Comparison of ENCODE assay signal across 8 mouse cellular contexts in genomic region chr2:26504772-26505480, GRCm38 (mm10). TPM values are rescaled to one million over a fixed set of nuclear protein-coding genes. Genes with fewer than 3 reads are reported as not detected.
DNase-seq lines count a peak whose midpoint lies in the region; ATAC-seq lines count a peak whose summit lies in the region.
"Had no signal": no experiment of that assay in that cellular context is flagged by ENCODE, and none has a peak within 500 bp of the region (broad histone marks: within the 10 kb centered on the region; RNA-seq: fewer than 3 reads in every experiment).

No protein-coding gene starts in this region.

- no peak for DNase-seq in kidney, adult 18-20 months
- no peak for DNase-seq in embryonic facial prominence, embryonic 10.5 days (ENCODE audit: low spot score)
- peak; percentile 11 to 13 for DNase-seq in heart, postnatal 36 days
- DNase-seq in retina, postnatal 1 day, result no peak
- no peak for DNase-seq in cerebellum, adult 11 months
- DNase-seq: layer of hippocampus, postnatal 36 days had no signal

- H3K9me3 ChIP-seq in kidney, embryonic 15.5 days (replicated peaks), result no peaks in the 10 kb centered on the region
- no peaks in the 10 kb centered on the region for H3K9me3 ChIP-seq in embryonic facial prominence, embryonic 10.5 days
- H3K9me3 ChIP-seq in midbrain, embryonic 16.5 days (replicated peaks; ENCODE audit: control insufficient read depth, low read length, poor library complexity, severe bottlenecking), result no peaks in the 10 kb centered on the region

- H3K36me3 ChIP-seq in kidney, embryonic 15.5 days, result no peaks in the 10 kb centered on the region; the same call in 1 of the 2 replicates
- H3K36me3 ChIP-seq in embryonic facial prominence, embryonic 10.5 days (replicated peaks), result peaks cover 6% of the 10 kb centered on the region
- H3K36me3 ChIP-seq in midbrain, embryonic 16.5 days (ENCODE audit: control insufficient read depth, insufficient read depth, low read length), result no peaks in the 10 kb centered on the region

- no peak overlapping the region for H3K9ac ChIP-seq in kidney, embryonic 15.5 days
- no peak overlapping the region for H3K9ac ChIP-seq in midbrain, embryonic 16.5 days (ENCODE audit: low read depth, low read length)

- H3K4me3 ChIP-seq in kidney, embryonic 15.5 days (replicated peaks), result no peak overlapping the region; the same call in 1 of the 2 replicates
- H3K4me3 ChIP-seq in embryonic facial prominence, embryonic 10.5 days, result peak overlapping the region; percentile 86; the same call in 1 of the 2 replicates
- no peak overlapping the region for H3K4me3 ChIP-seq in midbrain, embryonic 16.5 days (ENCODE audit: low read depth, low read length)

- intact Hi-C loops in heart, postnatal 36 days (cut with DNase I), result loop anchor here (2.0 to 5.0 kb wide), 2 partner anchors 40 to 58 kb away; partner anchors contain the start of gene Sec16a

- WGBS in kidney, embryonic 15.5 days, result 68% methylated on average over 9 of the region's 9 CpGs
- WGBS in embryonic facial prominence, embryonic 10.5 days, result 70% methylated on average over 9 of the region's 9 CpGs
- WGBS in midbrain, embryonic 16.5 days, result 64% methylated on average over 9 of the region's 9 CpGs

- ATAC-seq in kidney, embryonic 15.5 days (replicated peaks; ENCODE audit: low FRiP score), result no peak
- ATAC-seq in midbrain, embryonic 16.5 days, result no peak

- H3K27me3 ChIP-seq in kidney, embryonic 15.5 days, result no peaks in the 10 kb centered on the region
- peaks cover 63% of the 10 kb centered on the region for H3K27me3 ChIP-seq in embryonic facial prominence, embryonic 10.5 days (replicated peaks; ENCODE audit: low read depth, poor library complexity, severe bottlenecking)
- H3K27me3 ChIP-seq in midbrain, embryonic 16.5 days (ENCODE audit: control insufficient read depth, insufficient read depth, low read depth, low read length), result peaks cover 22% of the 10 kb centered on the region

- peak overlapping the region; percentile 80 for H3K4me2 ChIP-seq in kidney, embryonic 15.5 days
- H3K4me2 ChIP-seq in midbrain, embryonic 16.5 days (ENCODE audit: low read length), result peak overlapping the region; percentile 86; the same call in 1 of the 2 replicates

- peak overlapping the region; percentile 92 for H3K27ac ChIP-seq in kidney, embryonic 15.5 days
- H3K27ac ChIP-seq in embryonic facial prominence, embryonic 10.5 days (replicated peaks), result peak overlapping the region; percentile 90; the same call in 1 of the 2 replicates
- H3K27ac ChIP-seq in midbrain, embryonic 16.5 days (ENCODE audit: low read length), result peak overlapping the region; percentile 56; the same call in 1 of the 2 replicates

- peaks cover 80% of the 10 kb centered on the region for H3K4me1 ChIP-seq in kidney, embryonic 15.5 days
- H3K4me1 ChIP-seq in embryonic facial prominence, embryonic 10.5 days, result peaks cover 98% of the 10 kb centered on the region
- peaks cover 36% of the 10 kb centered on the region for H3K4me1 ChIP-seq in midbrain, embryonic 16.5 days (ENCODE audit: control insufficient read depth, insufficient read depth, low read length)

RNA-seq across cellular contexts. Expression of gene Notch1, which starts 11.5 kb away (rescaled TPM):
- 22.0 and 24.6 TPM in 2 replicates for polyA plus RNA-seq in kidney, embryonic 15.5 days (2015; fragmentation: Nextera tagmentation; extraction: Ambion mirVana)
- polyA plus RNA-seq in embryonic facial prominence, embryonic 10.5 days (2016; fragmentation: Nextera tagmentation; extraction: Ambion mirVana), result 17.1 and 20.3 TPM in 2 replicates
- total RNA-seq in heart, postnatal 36 days (2021), result 10 to 100 TPM; 29.5 to 34.0 TPM
- 10.7 and 11.4 TPM in 2 replicates for polyA plus RNA-seq in midbrain, embryonic 16.5 days (2015; fragmentation: Nextera tagmentation; extraction: Ambion mirVana)

RNA-seq across cellular contexts. Expression of gene Sec16a, which starts 59.9 kb away (rescaled TPM):
- 25.3 and 26.0 TPM in 2 replicates for polyA plus RNA-seq in kidney, embryonic 15.5 days (2015; fragmentation: Nextera tagmentation; extraction: Ambion mirVana)
- 30.4 and 32.1 TPM in 2 replicates for polyA plus RNA-seq in embryonic facial prominence, embryonic 10.5 days (2016; fragmentation: Nextera tagmentation; extraction: Ambion mirVana)
- 10 to 100 TPM; 36.9 to 39.1 TPM for total RNA-seq in heart, postnatal 36 days (2021)
- 18.7 and 20.4 TPM in 2 replicates for polyA plus RNA-seq in midbrain, embryonic 16.5 days (2015; fragmentation: Nextera tagmentation; extraction: Ambion mirVana)

Comparison
In these comparisons a context has a peak if more than half of its experiments do, and no peak if none do; other contexts are left out.
1. DNase-seq: peak in heart, postnatal 36 days (2 of 2); none in kidney, adult 18-20 months (single experiment), embryonic facial prominence, embryonic 10.5 days (single experiment), retina, postnatal 1 day (single experiment) and cerebellum, adult 11 months (single experiment).
2. Peak in every context shown above with its lines, with median percentiles within 50 percentile points of each other: H3K27ac ChIP-seq.